Mouse (Mus musculus): ENCODE data around the gene Olfr222. TPM values are rescaled to one million over a fixed set of nuclear protein-coding genes. Genes with fewer than 3 reads are reported as not detected.

The Olfr222 gene
- total and polyA plus RNA-seq, 3 experiments, result not detected

DNA sequence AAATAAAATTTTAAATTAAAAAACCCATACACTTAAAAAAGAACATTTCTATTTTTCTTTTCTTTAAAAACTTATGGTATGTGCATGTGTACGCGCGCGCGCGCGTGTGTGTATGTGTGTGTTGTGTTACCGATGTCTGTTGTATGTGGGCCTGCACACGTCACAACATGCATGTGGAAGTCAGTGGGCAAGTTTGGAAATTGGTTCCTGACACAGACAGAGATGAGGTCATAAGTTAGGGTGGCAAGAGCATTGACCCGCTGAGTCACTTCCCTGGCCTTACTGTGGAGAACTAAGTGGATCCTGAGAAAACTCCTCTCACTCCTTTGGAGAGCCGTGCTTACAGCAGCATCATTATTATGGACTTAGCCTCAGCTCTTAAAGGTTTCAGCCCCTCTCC is 21.9 kb downstream of the Olfr222 start:
- no peaks in the 10 kb centered on the region for H3K79me2 ChIP-seq (ENCODE audit: control insufficient read depth, insufficient read depth, low read length, poor library complexity)
- H3K9me3 ChIP-seq (replicated peaks; ENCODE audit: insufficient read depth, low read length), result no peaks in the 10 kb centered on the region
- peaks cover 14 to 26% of the 10 kb centered on the region in 2 experiments for H3K27me3 ChIP-seq (ENCODE audit: control insufficient read depth in 1 of 2, insufficient read depth in 2 of 2, low read length in 2 of 2)
- TF ChIP-seq CTCF (IDR thresholded peaks at IDR 0.05 in 2 of 3, conservative IDR thresholded peaks at IDR 0.05 in 1 of 3; ENCODE audit: control insufficient read depth in 1 of 3, insufficient read depth in 1 of 3, low read depth in 2 of 3, low read length in 3 of 3, poor library complexity in 1 of 3, severe bottlenecking in 1 of 3) (no peak), ZNF384 (IDR thresholded peaks at IDR 0.05; ENCODE audit: low read depth, low read length) (no peak), TAL1 (IDR thresholded peaks at IDR 0.05; ENCODE audit: low read length) (no peak), ZKSCAN1 (IDR thresholded peaks at IDR 0.05; ENCODE audit: low read depth, low read length) (no peak), ELF1 (IDR thresholded peaks at IDR 0.05; ENCODE audit: low read depth, low read length) (no peak), ZMIZ1 (IDR thresholded peaks at IDR 0.05; ENCODE audit: low read depth, low read length) (no peak), ZC3H11A (IDR thresholded peaks at IDR 0.05; ENCODE audit: low read depth, low read length) (no peak), UBTF (IDR thresholded peaks at IDR 0.05; ENCODE audit: borderline replicate concordance, insufficient read depth, low read depth, low read length) (no peak), BHLHE40 (IDR thresholded peaks at IDR 0.05; ENCODE audit: borderline replicate concordance, low read depth, low read length) (no peak), SMC3 (IDR thresholded peaks at IDR 0.05; ENCODE audit: low read depth, low read length) (no peak), RCOR1 (IDR thresholded peaks at IDR 0.05; ENCODE audit: low read depth, low read length) (no peak), TBP (IDR thresholded peaks at IDR 0.05; ENCODE audit: low read depth, low read length) (no peak), USF2 (IDR thresholded peaks at IDR 0.05; ENCODE audit: borderline replicate concordance in 1 of 2, insufficient read depth in 1 of 2, low read depth in 1 of 2, low read length in 2 of 2) (no peak), MAFK (IDR thresholded peaks at IDR 0.05; ENCODE audit: borderline replicate concordance, low read depth, low read length) (no peak), POLR2AphosphoS2 (IDR thresholded peaks at IDR 0.05; ENCODE audit: low read length) (no peak), MAZ (IDR thresholded peaks at IDR 0.05; ENCODE audit: low read depth, low read length) (no peak), ETS1 (IDR thresholded peaks at IDR 0.05; ENCODE audit: low read depth, low read length) (no peak)
- H3K27ac ChIP-seq (ENCODE audit: control insufficient read depth, low read depth, low read length), result no peak overlapping the region
- H3K4me3 ChIP-seq (ENCODE audit: control insufficient read depth in 1 of 2, insufficient read depth in 1 of 2, low read depth in 2 of 2, low read length in 2 of 2), result no peak overlapping the region
- H3K36me3 ChIP-seq (ENCODE audit: control insufficient read depth in 1 of 2, insufficient read depth in 2 of 2, low read length in 2 of 2), result no peaks in the 10 kb centered on the region
- no peaks in the 10 kb centered on the region for H3K4me1 ChIP-seq (ENCODE audit: control insufficient read depth in 1 of 2, insufficient read depth in 2 of 2, low read length in 2 of 2)
- DNase-seq (ENCODE audit: low read depth, low spot score), result no peak
- no peak overlapping the region for H3K9ac ChIP-seq (ENCODE audit: control insufficient read depth, low read depth, low read length, poor library complexity, severe bottlenecking)

DNA sequence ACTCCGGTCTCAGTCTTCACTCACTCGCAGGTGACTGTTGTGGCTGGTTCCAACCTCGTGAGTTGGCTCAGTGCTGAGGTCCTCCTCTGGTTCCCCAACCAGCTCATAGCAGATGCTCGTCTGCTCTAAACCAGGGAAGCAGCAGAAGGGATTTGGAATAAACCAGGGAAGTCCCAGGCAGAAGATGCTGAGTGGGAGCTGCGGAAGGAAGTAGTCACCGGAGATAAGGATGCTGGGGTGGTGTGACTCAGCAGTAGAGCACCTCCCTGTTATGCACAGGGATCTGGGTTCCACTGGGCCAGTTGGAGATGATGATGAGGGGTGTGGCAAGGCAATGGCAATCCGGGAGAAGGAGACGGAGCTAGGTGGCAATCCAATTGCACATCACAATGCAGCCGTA is 32.0 kb downstream of the Olfr222 start:
- Histone ChIP-seq H3K79me2 (ENCODE audit: control insufficient read depth, insufficient read depth, low read length, poor library complexity) (no peaks in the 10 kb centered on the region), H3K9me3 (replicated peaks; ENCODE audit: insufficient read depth, low read length) (no peaks in the 10 kb centered on the region), H3K4me1 (ENCODE audit: control insufficient read depth in 1 of 2, insufficient read depth in 2 of 2, low read length in 2 of 2) (peaks cover 0 to 20% of the 10 kb centered on the region in 2 experiments; a peak in 2 of 4 replicates), H3K9ac (ENCODE audit: control insufficient read depth, low read depth, low read length, poor library complexity, severe bottlenecking) (no peak overlapping the region), H3K27me3 (ENCODE audit: control insufficient read depth in 1 of 2, insufficient read depth in 2 of 2, low read length in 2 of 2) (peaks cover 11 to 15% of the 10 kb centered on the region in 2 experiments), H3K27ac (ENCODE audit: control insufficient read depth, low read depth, low read length) (no peak overlapping the region), H3K4me3 (ENCODE audit: control insufficient read depth in 1 of 2, insufficient read depth in 1 of 2, low read depth in 2 of 2, low read length in 2 of 2) (no peak overlapping the region), H3K36me3 (ENCODE audit: control insufficient read depth in 1 of 2, insufficient read depth in 2 of 2, low read length in 2 of 2) (peaks cover 0 to 8% of the 10 kb centered on the region in 2 experiments; a peak in 2 of 4 replicates)
- TF ChIP-seq POLR2AphosphoS2 (IDR thresholded peaks at IDR 0.05; ENCODE audit: low read length) (no peak), GATA1 (IDR thresholded peaks at IDR 0.05; ENCODE audit: low read depth, low read length) (peak; percentile 44; the same call in 1 of the 2 replicates), EP300 (IDR thresholded peaks at IDR 0.05; ENCODE audit: low read depth in 1 of 2, low read length in 2 of 2) (0 out of 4 replicates have a peak, but pooled peaks of 1 of the 2 experiments have one; percentile 17), TCF12 (IDR thresholded peaks at IDR 0.05; ENCODE audit: low read depth, low read length) (no peak)
- DNase-seq (ENCODE audit: low read depth, low spot score), result peak; percentile 39

All from MEL (cell line).